Mouse (Mus musculus) kidney, embryonic 15.5 days (tissue): ENCODE measurements at regions not wholly inside any gene's neighbourhood (a gene's known extent, or its start where the extent isn't known, plus 50 kb on each side); places are given as distances from the start of the nearest gene placed in this dataset.

Source experiments
- ATAC-seq: fragments of 200-750 bp; cut with Nextera tagmentation; replicated peaks from 2 replicates; pipeline ENCODE4 v1.8.0; 2017; ENCODE audit warnings: moderate TSS enrichment; ENCODE audit not compliant: low FRiP score
- H3K27ac ChIP-seq: fragments of 300-500 bp; sonication (generic); 2 replicates; pipeline ENCODE4 v1.5.1; 2015; ENCODE audit warnings: mild to moderate bottlenecking, inconsistent platforms
- H3K27me3 ChIP-seq: fragments of 300-500 bp; sonication (generic); 2 replicates; pipeline ENCODE4 v1.6.1; 2015; ENCODE audit warnings: inconsistent platforms
- H3K36me3 ChIP-seq: fragments of 300-500 bp; sonication (generic); 2 replicates; pipeline ENCODE4 v1.6.1; 2015; ENCODE audit warnings: inconsistent platforms
- H3K4me1 ChIP-seq: fragments of 300-500 bp; sonication (generic); 2 replicates; pipeline ENCODE4 v1.6.1; 2015; ENCODE audit warnings: inconsistent platforms
- H3K4me2 ChIP-seq: fragments of 300-500 bp; sonication (generic); 2 replicates; pipeline ENCODE4 v1.6.1; 2015; ENCODE audit warnings: moderate library complexity, mild to moderate bottlenecking, inconsistent platforms
- H3K4me3 ChIP-seq: fragments of 300-500 bp; sonication (generic); replicated peaks from 2 replicates; pipeline ENCODE4 v1.5.1; 2015; ENCODE audit warnings: mild to moderate bottlenecking, inconsistent platforms
- H3K9ac ChIP-seq: fragments of 300-500 bp; sonication (generic); 2 replicates; pipeline ENCODE4 v1.6.1; 2015; ENCODE audit warnings: mild to moderate bottlenecking, inconsistent platforms
- H3K9me3 ChIP-seq: fragments of 300-500 bp; sonication (generic); replicated peaks from 2 replicates; pipeline ENCODE4 v1.6.1; 2016; ENCODE audit warnings: inconsistent platforms
- WGBS: fragments of 180-500 bp; shearing (Covaris S2); methylation state at CpG from one replicate; pipeline ENCODE4 v1.1.7; 2015; ENCODE audit warnings: mixed read lengths; 5-methylcytosine and 5-hydroxymethylcytosine counted together

GRCm38 (mm10) chr16:79407385-79407784 lies 316.5 kb upstream of the Tmprss15 start:
- no peaks in the 10 kb centered on the region for H3K4me1 ChIP-seq
- no peaks in the 10 kb centered on the region for H3K27me3 ChIP-seq
- no peak overlapping the region for H3K27ac ChIP-seq
- no peak overlapping the region for H3K4me2 ChIP-seq
- no peak overlapping the region for H3K4me3 ChIP-seq
- H3K9me3 ChIP-seq: no peaks in the 10 kb centered on the region
- ATAC-seq: no peak
- H3K36me3 ChIP-seq: no peaks in the 10 kb centered on the region
- H3K9ac ChIP-seq: no peak overlapping the region

DNA sequence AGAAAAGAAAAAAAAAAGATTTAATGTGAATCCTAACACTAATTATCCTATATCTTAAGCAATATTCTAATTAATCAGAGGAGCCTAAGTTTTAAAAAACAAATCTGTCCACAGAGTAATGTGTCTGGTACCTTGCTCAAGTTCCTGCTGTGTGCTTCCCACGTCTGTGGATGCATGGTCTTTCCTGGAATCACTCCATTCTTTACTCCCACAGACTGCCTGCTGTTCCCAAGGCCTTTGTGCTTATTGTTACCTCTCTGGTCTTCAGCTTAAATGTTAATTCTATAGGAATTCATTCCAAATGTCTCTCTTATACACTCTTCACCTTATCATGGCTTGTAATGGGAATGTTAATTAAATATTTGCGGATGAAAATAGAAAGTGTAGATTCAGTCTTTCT lies 315.3 kb upstream of the Tmprss15 start:
- H3K4me1 ChIP-seq: no peaks in the 10 kb centered on the region
- no peak overlapping the region for H3K27ac ChIP-seq
- H3K27me3 ChIP-seq: no peaks in the 10 kb centered on the region
- H3K36me3 ChIP-seq: no peaks in the 10 kb centered on the region
- H3K4me2 ChIP-seq: no peak overlapping the region
- no peak overlapping the region for H3K9ac ChIP-seq
- no peak for ATAC-seq
- H3K9me3 ChIP-seq: no peaks in the 10 kb centered on the region
- no peak overlapping the region for H3K4me3 ChIP-seq
- WGBS: 56% methylated on average over 2 of the region's 2 CpGs

- Histone ChIP-seq H3K27me3 (no peaks in the 10 kb centered on the region), H3K9me3 (no peaks in the 10 kb centered on the region), H3K36me3 (no peaks in the 10 kb centered on the region), H3K4me2 (no peak overlapping the region), H3K4me3 (no peak overlapping the region), H3K4me1 (no peaks in the 10 kb centered on the region), H3K9ac (no peak overlapping the region), H3K27ac (no peak overlapping the region)
- ATAC-seq: no peak
- whole genome bisulfite sequencing: 80% methylated on average over 1 of the region's 1 CpGs
These were observed 313.2 kb upstream of the Tmprss15 start for GRCm38 (mm10) chr16:79404064-79404463.

- no peak for ATAC-seq
- WGBS: 92% methylated on average over 3 of the region's 3 CpGs
- Histone ChIP-seq H3K4me3 (no peak overlapping the region), H3K4me2 (no peak overlapping the region), H3K9me3 (no peaks in the 10 kb centered on the region), H3K27ac (no peak overlapping the region), H3K27me3 (no peaks in the 10 kb centered on the region), H3K4me1 (no peaks in the 10 kb centered on the region), H3K36me3 (no peaks in the 10 kb centered on the region), H3K9ac (no peak overlapping the region)
These were observed 309.2 kb upstream of the Tmprss15 start for GRCm38 (mm10) chr16:79400100-79400499.

DNA sequence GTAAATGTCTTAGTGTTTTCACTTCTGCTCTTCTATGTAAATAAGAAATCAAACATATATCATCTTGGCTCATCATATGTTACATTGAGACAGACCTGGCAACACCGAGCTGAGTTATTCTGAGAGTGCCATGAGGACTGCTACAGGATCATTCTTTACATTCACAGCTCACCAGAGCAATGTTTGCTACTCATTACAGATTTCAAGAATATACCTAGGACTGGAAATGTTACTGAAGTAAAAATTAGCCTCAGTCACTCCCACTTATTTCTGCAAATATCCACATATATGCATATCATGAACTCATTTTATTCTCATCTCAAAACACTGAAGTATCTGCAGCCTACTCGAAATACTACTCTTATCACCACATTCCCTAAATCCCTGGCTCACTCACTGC lies 307.6 kb upstream of the Tmprss15 start:
- Histone ChIP-seq H3K9ac (no peak overlapping the region), H3K9me3 (no peaks in the 10 kb centered on the region), H3K27ac (no peak overlapping the region), H3K27me3 (no peaks in the 10 kb centered on the region), H3K4me2 (no peak overlapping the region), H3K36me3 (no peaks in the 10 kb centered on the region), H3K4me1 (no peaks in the 10 kb centered on the region), H3K4me3 (no peak overlapping the region)
- WGBS: 81% methylated on average over 2 of the region's 2 CpGs
- ATAC-seq: no peak

- H3K4me2 ChIP-seq: no peak overlapping the region
- H3K4me1 ChIP-seq: no peaks in the 10 kb centered on the region
- no peaks in the 10 kb centered on the region for H3K36me3 ChIP-seq
- no peaks in the 10 kb centered on the region for H3K27me3 ChIP-seq
- H3K27ac ChIP-seq: no peak overlapping the region
- H3K9ac ChIP-seq: no peak overlapping the region
- no peak for ATAC-seq
- H3K4me3 ChIP-seq: no peak overlapping the region
- H3K9me3 ChIP-seq: no peaks in the 10 kb centered on the region
These were observed 303.5 kb upstream of the Tmprss15 start for GRCm38 (mm10) chr16:79394425-79394824.

DNA sequence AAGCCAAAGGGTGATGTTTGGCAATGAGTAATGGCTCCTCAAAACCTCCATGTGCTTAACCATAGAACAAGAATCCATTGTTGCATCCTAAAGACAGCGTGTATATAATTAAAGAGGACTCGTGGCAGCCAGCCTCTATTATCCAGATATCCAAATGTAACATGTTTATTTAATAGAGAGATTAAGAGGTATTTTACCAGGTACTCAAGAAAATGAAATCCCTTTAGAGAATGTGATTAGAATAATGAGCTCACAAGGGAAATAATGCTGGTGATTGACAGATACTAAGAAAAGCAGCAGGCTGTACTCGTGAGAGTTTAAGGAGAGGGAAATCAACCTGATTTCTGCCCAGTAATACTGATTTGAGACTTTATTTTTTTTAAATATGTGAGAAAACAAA lies 295.5 kb upstream of the Tmprss15 start:
- no peaks in the 10 kb centered on the region for H3K4me1 ChIP-seq
- no peaks in the 10 kb centered on the region for H3K27me3 ChIP-seq
- no peak overlapping the region for H3K4me3 ChIP-seq
- no peaks in the 10 kb centered on the region for H3K9me3 ChIP-seq
- ATAC-seq: no peak
- H3K4me2 ChIP-seq: no peak overlapping the region
- H3K9ac ChIP-seq: no peak overlapping the region
- 79% methylated on average over 3 of the region's 3 CpGs for WGBS
- no peak overlapping the region for H3K27ac ChIP-seq
- no peaks in the 10 kb centered on the region for H3K36me3 ChIP-seq

GRCm38 (mm10) chr16:79350127-79350526 lies 259.2 kb upstream of the Tmprss15 start:
- H3K9ac ChIP-seq: no peak overlapping the region
- no peaks in the 10 kb centered on the region for H3K27me3 ChIP-seq
- H3K27ac ChIP-seq: no peak overlapping the region
- H3K36me3 ChIP-seq: no peaks in the 10 kb centered on the region
- no peaks in the 10 kb centered on the region for H3K4me1 ChIP-seq
- H3K9me3 ChIP-seq: 0 out of 2 replicates have a peak, but pooled peaks cover 3% of the 10 kb centered on the region
- H3K4me3 ChIP-seq: no peak overlapping the region
- no peak for ATAC-seq
- H3K4me2 ChIP-seq: no peak overlapping the region

DNA sequence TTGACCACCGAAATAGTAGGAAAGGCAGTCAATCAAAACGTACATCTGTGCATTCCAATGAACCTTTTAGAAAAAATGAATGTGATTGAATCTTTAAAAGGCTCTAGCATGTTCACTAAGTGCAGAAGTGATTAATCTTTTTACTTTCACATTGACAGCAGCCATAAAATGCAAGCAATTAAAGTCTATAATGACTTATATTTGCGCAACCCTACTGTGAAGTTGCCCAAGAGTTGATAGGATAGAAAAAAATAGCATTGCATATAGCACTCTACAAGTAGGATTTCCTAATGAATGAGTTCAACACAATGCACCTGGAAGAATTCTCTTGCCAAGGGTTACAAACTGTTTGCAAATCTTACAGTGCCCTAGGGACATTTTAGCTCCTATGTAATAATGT lies 251.6 kb upstream of the Tmprss15 start:
- H3K27me3 ChIP-seq: no peaks in the 10 kb centered on the region
- WGBS: 47% methylated on average over 3 of the region's 3 CpGs
- no peak overlapping the region for H3K4me3 ChIP-seq
- H3K4me1 ChIP-seq: no peaks in the 10 kb centered on the region
- H3K36me3 ChIP-seq: no peaks in the 10 kb centered on the region
- no peak overlapping the region for H3K9ac ChIP-seq
- no peak overlapping the region for H3K4me2 ChIP-seq
- H3K9me3 ChIP-seq: no peaks in the 10 kb centered on the region
- no peak overlapping the region for H3K27ac ChIP-seq
- peak; percentile 64 for ATAC-seq

DNA sequence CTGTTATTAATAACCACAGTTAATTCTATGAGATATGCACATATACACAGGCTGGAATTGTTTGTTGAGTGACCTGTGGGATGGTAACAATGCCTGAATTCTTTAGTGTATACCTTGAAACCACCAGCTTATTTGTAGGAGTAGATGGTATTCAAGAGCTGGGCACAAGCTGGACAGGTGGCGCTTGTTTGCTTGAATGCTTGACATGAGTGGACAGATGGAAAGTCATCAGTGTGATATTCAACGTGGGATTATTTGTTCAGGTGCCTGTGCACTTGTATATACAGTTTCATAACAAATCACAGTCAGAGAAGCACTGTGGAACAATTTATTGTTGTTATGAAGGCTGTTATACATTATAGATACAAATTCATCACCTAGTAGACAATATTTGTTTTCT lies 245.5 kb upstream of the Tmprss15 start:
- no peaks in the 10 kb centered on the region for H3K27me3 ChIP-seq
- H3K4me1 ChIP-seq: no peaks in the 10 kb centered on the region
- no peaks in the 10 kb centered on the region for H3K36me3 ChIP-seq
- no peak overlapping the region for H3K4me2 ChIP-seq
- 59% methylated on average over 2 of the region's 2 CpGs for WGBS
- no peak overlapping the region for H3K4me3 ChIP-seq
- no peak for ATAC-seq
- no peak overlapping the region for H3K27ac ChIP-seq
- no peak overlapping the region for H3K9ac ChIP-seq
- no peaks in the 10 kb centered on the region for H3K9me3 ChIP-seq

- H3K9ac ChIP-seq: no peak overlapping the region
- H3K4me2 ChIP-seq: no peak overlapping the region
- H3K4me3 ChIP-seq: no peak overlapping the region
- H3K4me1 ChIP-seq: no peaks in the 10 kb centered on the region
- H3K27me3 ChIP-seq: no peaks in the 10 kb centered on the region
- H3K9me3 ChIP-seq: no peaks in the 10 kb centered on the region
- H3K36me3 ChIP-seq: no peaks in the 10 kb centered on the region
- ATAC-seq: no peak
- no peak overlapping the region for H3K27ac ChIP-seq
These were observed 245.1 kb upstream of the Tmprss15 start for GRCm38 (mm10) chr16:79336016-79336415.

- Histone ChIP-seq H3K36me3 (no peaks in the 10 kb centered on the region), H3K4me3 (no peak overlapping the region), H3K27me3 (no peaks in the 10 kb centered on the region), H3K9ac (no peak overlapping the region), H3K4me2 (no peak overlapping the region), H3K9me3 (no peaks in the 10 kb centered on the region), H3K27ac (no peak overlapping the region), H3K4me1 (no peaks in the 10 kb centered on the region)
- WGBS: 51% methylated on average over 3 of the region's 3 CpGs
- ATAC-seq: no peak
These were observed 222.4 kb upstream of the Tmprss15 start for GRCm38 (mm10) chr16:79313301-79313700.

DNA sequence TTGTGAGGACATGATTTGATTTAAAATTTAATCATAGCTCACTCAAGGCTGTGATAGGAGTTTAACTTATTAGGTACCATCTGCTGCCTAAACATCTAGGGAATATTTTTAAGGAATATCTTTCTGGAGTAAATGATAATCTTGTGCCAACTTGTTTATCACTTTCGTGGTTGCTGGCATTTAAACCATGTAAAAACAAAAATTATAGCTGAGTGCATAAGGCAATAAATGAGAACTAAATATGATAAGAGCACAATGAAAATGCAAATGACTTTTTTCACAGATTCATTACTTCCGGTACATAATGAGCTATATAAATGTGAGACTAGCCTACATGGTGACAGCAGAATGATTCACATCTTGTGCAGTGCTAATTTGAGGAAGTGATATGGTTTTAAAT lies 221.8 kb upstream of the Tmprss15 start:
- no peaks in the 10 kb centered on the region for H3K36me3 ChIP-seq
- H3K27ac ChIP-seq: no peak overlapping the region
- WGBS: 73% methylated on average over 2 of the region's 2 CpGs
- H3K9me3 ChIP-seq: no peaks in the 10 kb centered on the region
- no peaks in the 10 kb centered on the region for H3K4me1 ChIP-seq
- no peak overlapping the region for H3K4me2 ChIP-seq
- H3K27me3 ChIP-seq: no peaks in the 10 kb centered on the region
- ATAC-seq: no peak
- no peak overlapping the region for H3K9ac ChIP-seq
- no peak overlapping the region for H3K4me3 ChIP-seq

DNA sequence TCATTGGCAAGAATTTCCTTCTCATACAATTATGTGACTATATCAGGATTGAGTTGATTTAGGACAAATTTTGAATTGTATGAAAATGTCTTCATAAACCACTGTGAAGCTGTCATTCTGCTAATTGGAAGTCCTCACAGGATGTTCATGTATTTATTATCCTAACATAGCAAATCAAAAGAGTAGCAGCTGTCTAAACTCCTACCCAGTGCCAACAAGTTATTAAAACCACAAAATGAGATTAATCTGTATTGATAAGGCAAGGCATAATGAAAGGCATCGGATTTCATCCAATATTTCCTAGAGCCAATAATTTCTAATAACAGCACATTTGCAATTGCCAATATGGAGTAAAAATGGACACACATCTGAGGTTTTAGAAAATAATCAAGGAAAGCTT lies 217.6 kb upstream of the Tmprss15 start:
- no peak for ATAC-seq
- no peaks in the 10 kb centered on the region for H3K27me3 ChIP-seq
- no peak overlapping the region for H3K27ac ChIP-seq
- H3K4me3 ChIP-seq: no peak overlapping the region
- 86% methylated on average over 1 of the region's 1 CpGs for WGBS
- no peak overlapping the region for H3K4me2 ChIP-seq
- H3K4me1 ChIP-seq: no peaks in the 10 kb centered on the region
- no peaks in the 10 kb centered on the region for H3K36me3 ChIP-seq
- H3K9me3 ChIP-seq: no peaks in the 10 kb centered on the region
- H3K9ac ChIP-seq: no peak overlapping the region
